Mouse (Mus musculus) kidney, postnatal 10 days (tissue): ENCODE measurements around the gene Gm49601.

Experiments
- DNase-seq: peaks from one replicate; pipeline ENCODE4 v3.0.0; 2021; ENCODE audit warnings: mixed read lengths

Gene Gm49601

DNA sequence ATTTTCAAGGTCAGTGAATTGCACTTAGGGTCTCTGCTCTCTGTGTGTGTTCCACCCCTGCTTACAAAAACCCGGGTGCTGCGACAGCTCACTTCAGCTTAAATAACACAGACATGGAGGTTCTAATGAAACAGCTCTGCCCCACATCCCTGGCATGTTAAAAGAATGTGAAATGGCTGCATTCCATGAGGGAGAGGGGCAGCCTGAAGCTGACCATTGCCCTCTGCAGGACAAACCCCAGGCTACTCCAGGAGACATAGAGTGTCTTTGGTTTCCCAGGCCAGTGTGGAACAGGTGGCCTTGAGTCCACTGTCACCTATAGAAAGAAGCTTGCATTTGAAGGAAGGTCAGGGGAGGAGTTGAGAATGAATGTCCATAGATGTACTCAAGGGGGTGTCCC, 45.8 kb downstream of the Gm49601 start:
- DNase-seq = no peak

DNA sequence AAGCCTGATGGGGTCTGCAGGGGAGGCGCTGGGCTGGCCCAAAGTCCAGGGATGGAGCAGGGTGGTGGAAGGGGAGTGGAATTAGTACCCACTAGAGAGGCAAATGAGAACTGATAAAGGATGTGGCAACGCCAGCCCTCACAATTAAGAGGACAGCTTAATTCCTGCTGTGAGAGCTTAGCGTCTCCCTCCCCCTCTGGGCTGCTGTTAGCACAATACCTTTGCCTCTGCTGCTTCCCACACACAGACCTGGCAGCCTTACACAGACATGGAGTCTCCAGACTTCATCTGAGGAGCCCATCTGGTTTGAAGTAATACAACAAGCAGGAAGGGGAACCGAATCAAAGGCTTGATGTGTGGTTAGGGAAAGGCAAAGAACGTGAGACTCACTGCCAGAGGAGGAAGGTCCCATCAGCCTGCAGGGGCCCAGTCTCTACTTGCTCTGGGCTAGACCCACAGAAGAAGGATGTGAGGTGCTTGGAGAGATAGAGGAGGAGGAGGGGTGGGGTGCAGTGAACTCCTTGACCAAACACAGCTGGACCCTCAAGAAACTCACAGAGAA, 48.5 kb downstream of the Gm49601 start:
- DNase-seq = no peak

DNA sequence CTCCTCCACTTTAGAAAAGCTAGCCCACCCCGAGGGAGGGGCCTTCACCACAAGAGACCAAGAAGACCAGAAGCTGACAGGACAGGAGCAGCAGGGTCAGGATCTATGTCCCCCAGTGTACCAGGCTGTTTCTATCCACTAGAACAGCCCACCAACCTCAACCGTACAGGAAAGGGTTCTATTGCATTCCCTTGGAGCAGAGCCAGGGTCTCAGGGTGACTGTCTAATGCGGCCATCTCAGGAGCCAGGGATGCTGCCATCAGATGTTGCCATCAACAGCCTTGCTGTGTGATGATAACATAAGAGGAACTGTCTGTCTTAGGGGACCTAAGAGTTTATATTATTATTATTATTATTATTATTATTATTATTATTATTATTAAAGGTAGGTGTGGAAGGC, 49.2 kb downstream of the Gm49601 start:
- DNase-seq = no peak

DNA sequence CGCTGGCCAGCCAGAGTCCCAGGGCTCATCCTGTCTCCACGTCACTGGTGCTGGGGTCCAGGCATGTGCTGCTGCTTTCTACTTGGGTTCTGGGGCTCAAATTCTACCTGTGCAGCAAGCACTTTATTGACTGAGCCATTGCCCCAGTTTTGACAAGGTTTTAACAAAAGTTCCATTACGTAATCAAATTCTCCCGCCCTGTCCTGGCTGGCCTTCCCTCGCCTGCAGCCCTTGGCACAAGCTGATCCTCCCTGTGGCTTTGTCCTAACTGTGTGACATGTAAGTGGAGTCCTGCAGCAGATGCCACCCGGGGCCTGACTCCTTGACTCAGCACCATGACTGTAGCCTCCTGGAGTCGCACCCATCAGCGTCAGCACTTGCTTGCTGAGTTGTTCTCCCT, 52.0 kb downstream of the Gm49601 start:
- DNase-seq = no peak
